Mouse (Mus musculus) heart, postnatal 36 days (tissue): ENCODE results near the gene Popdc2. TPM values are rescaled to one million over a fixed set of nuclear protein-coding genes. Genes with fewer than 3 reads are reported as not detected.
A peak's percentile ranks its signal among the peaks of the same experiment; 100 is the strongest.

ENCODE experiments used
- DNase-seq, 2 experiments: peaks; one replicate each; pipeline ENCODE4 v3.0.0; 2021 to 2022
- intact Hi-C: fragments of 180-260 bp; cut with DNase I; formaldehyde crosslinking; loops from one replicate; pipeline ENCODE4 v1.15.1; 2025
- total RNA-seq, 2 experiments: library from RNA; stranded (reverse); gene quantifications; 2 replicates each; pipeline ENCODE4 v1.2.3; 2021

The Popdc2 gene
- total RNA-seq, 2 experiments from 2014 or later, result 442 to 516 TPM

DNA sequence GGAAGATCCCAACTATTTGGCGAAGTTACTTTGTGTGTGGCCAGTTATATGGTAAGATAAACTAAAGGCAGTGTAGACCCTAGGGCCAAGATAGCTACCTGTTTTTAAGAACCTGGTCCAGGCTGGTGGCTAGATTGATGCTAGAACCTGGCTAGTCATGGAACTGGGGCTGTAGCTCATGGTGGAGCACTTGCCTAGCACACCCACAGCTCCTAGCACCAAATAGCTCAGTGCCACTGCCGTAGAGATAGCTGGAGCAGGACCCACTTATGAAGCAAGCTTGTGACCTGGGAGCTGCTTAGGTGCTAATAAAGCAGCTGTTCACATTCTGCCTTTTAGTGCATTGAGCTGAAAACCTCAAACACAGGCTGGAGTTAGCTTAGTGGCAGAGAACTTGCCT is 8.4 kb upstream of the Popdc2 start:
- DNase-seq, result no peak
- intact Hi-C loops, result no loop called here

DNA sequence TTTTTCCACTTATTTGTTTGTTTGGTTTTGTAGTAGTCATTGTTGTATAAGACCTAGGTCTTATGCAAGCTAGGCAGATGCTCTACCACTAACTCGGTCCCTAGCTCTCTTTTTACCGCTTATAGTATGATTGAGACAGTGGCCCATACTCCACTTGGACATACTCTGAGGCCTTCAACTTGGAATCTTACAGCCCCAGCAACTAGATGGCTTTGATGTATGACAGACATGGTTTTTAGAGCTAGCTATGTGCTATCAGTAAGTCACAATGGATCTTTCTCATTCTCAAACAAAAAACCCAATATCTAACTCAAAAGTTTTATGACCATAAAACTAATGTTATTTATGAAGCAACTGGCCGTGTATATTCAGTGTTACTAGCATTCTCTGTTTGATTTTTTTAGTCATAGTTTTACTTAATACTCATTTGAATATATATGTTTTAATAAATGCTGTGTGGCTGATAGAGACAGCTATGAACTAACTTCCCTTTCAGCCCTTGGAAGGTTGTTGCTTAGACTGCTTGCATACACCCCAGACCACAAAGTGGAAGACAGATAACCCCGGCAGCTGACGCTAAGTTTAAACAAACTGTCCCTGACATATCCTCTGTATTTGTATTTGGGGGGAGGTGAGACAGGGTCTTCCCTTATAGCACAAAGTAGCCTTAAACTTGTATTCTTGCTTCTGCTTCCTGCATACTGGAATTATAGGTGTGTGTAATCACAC is 7.7 kb upstream of the Popdc2 start:
- intact Hi-C loops, result no loop called here
- no peak for DNase-seq

DNA sequence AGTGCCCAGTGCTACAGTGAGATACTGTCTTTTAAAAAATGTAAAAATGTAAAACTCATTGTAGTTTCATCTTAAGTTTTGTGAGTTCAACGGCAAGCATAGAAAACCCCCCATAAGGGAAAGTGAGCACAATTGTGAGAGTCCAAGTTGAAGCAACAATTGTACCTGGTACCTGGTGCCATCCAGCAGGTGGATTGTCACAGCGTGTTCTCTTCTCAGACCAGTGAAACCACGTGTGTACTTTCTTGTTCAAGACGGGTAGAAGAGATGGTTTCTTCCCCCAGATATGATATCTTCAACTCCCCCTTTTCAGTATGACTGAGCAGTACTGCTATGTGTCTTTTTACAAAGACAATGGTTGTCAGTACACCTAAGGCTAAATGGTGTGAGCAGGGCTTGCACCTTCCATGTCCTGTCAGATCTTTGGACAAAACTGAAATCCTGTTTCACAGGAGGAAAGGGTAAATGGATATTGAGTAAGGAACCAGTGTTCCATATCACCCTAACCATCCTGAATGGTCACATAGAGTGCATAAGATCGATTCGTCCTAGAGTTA is 3.7 kb upstream of the Popdc2 start:
- intact Hi-C loops, result no loop called here
- no peak for DNase-seq

DNA sequence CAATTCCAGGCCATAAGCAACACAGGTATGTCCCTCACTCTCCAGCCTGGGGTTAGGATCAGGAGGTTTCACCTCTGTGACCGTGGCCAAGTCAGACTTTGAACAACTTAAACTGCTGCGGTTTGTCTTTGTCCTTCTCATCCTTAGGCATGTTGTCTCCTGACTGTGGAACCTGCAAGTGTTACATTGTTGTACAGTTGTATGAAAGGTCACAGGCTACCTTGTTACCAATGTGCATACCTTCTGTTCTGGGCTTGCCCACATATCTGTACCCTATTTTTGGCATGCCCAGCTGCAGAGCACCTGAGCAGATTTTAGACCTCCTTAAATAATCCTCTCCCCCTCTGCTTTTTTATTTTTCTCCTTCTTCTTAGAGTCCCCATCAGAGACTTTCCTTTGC is 2.8 kb upstream of the Popdc2 start:
- no peak for DNase-seq
- intact Hi-C loops, result no loop called here

DNA sequence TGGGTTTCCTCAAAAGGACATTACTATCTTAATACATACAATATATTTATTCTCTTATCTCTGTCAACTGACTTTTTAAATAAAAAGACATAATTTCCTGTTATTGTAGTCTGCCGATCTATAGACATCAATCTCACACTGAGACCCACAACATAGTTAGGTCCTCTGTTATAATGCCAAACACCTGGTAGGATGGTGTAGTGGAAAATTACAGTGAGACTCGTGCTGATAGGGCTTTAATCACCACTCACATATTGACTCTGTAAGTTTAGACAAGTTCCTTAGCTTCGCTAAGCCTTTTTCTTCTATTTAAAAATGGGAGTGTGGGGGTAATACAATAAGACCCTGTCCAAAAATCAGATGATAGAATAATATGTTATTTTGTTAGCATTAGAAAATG is 2.2 kb upstream of the Popdc2 start:
- intact Hi-C loops, result no loop called here
- no peak for DNase-seq

DNA sequence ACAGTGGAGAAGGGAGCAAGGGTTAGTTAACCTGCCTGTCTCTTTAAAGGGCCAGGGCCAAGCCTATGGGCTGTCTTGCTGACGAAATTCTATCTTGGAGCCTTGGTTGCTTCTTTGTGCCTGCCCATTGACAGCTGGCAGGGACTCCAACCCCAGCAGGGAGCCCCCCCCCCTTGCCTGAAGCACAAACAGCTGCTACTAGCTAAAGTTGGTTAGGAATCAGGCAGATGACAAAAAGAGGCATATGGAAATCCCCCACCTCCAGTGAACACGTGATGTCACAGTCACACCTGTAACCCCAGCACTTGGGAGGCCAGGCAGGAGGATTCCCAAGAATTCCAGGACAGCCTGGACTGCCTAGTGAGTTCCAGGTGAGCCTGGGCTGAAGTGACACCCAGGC is 1.7 kb upstream of the Popdc2 start:
- intact Hi-C loops, result no loop called here
- no peak for DNase-seq

DNA sequence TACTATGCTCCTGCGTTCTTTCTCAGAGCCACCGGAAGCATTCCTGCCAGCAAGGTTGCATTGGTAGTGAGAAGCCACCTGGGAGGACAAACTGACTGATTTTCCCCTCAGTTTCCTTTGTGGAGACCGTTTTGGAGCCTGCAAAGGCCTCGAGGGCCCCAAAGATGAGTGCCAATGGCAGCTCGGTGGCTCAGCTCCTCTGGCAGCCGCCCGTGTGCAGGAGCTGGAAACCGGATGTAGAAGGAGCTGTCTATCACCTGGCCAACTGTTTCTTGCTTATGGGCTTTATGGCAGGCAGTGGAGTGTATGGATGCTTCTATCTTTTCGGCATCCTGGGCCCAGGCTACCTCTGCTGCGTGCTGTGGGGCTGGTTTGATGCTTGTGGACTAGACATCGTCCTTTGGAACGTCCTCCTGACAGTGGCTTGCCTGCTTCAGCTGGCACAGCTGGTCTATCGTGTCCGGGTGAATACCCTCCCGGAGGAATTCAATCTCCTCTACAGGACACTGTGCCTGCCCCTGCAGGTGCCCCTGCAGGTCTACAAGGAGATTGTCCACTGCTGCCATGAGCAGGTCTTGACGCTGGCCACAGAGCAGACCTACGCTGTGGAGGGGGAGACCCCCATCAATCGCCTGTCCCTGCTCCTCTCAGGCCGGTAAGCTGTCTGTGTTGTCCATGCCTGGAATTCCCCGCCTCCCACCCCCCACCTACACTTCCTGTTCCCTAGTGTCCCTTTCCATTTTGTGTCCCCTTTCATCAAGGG is 665 bp downstream of the Popdc2 start:
- intact Hi-C loops, result no loop called here
- DNase-seq, result no peak

DNA sequence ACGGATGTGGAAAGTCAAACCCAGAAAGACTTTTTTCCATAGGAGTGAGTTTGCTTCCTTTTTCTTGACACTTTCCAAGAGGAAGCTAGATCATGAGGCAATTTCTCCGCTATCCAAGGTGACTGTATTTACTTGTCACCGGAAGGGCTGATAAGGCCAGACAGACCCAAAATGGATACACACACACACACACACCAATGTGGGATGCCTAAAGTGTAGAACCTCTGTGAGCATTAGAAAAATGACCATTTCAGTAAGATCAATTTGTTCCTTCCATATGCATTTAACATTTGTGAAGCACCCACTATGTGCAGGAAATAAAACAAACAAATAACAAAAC is 1.2 kb downstream of the Popdc2 start:
- DNase-seq, result no peak
- intact Hi-C loops, result no loop called here

DNA sequence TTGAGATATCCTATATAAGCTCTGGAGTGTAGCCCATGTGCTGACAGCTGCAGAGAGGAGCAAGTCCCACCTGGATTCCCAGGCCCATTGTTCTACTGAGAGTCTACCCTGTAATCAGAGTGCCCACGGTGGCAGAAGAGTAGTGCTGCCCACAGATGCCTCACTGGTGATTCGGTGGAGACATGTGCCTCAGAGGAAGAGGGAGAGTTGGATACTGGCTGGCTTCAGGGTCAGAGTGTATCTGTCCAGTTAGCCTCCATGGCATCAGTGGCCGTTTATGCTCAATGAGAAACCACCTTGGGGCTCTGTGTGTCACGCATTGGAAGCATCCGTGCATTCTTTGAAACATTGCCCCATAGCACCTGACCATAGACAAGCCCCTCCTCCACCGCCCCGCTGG is 1.6 kb downstream of the Popdc2 start:
- DNase-seq, result no peak
- intact Hi-C loops, result loop anchor here (2.0 kb wide), 1 partner anchor 13 kb away; no protein-coding TSS in a partner anchor

DNA sequence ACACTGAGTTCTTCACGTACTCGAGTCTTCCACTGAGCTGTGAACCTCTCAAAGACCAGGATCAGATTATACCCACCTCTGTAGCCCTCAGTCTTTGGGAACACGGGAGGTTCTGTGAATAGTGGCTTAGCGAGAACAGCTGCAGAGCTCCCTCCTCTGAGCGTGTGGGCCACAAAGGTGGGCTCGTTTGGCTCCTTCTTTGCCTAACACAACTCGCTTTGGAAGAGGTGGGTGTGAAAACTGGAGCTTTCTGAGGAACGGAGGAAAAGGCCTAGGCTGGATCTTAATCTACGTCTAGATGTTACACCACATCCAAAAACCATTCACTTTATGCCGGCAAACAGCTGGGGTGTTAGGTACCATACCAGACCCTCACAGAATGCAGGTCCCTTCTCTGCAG is 3.4 kb downstream of the Popdc2 start:
- no peak for DNase-seq
- intact Hi-C loops, result loop anchor here (2.0 kb wide), 1 partner anchor 15 kb away; no protein-coding TSS in a partner anchor

DNA sequence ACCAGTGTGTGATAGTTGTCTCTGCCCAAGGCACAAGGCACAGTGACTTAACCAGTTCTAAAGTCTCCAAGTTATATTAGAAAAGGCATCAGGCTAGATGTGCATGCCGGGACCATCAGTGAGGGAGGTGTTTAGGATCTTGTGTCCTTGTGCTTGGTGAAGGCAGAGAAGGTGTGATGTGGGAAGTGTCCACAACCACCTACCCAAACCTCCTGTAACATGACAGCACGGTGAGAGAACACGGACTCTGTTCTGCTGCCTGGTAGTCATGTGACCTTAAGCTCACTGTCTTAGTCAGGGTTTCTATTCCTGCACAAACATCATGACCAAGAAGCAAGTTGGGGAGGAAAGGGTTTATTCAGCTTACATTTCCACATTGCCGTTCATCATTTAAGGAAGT is 4.2 kb downstream of the Popdc2 start:
- no peak for DNase-seq
- intact Hi-C loops, result no loop called here

DNA sequence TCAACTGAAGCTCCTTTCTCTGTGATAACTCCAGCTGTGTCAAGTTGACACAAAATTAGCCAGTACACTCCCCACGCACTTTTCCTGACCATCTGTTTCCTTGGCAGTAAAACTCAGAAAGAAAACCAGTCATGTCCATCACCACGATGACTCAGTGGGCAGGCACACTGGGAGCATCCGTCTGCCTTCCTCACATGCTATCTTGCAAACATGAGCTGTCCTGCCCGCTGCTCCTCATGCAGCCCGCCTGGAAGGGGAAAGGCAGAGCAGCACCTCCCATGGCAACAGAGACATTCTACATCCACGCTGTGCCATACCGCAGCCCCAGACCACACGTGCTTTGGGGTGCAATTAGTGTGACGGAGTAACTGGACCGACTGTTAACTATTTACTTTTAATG is 6.3 kb downstream of the Popdc2 start:
- intact Hi-C loops, result no loop called here
- peak in 1 of 2 experiments; percentile 38 for DNase-seq

DNA sequence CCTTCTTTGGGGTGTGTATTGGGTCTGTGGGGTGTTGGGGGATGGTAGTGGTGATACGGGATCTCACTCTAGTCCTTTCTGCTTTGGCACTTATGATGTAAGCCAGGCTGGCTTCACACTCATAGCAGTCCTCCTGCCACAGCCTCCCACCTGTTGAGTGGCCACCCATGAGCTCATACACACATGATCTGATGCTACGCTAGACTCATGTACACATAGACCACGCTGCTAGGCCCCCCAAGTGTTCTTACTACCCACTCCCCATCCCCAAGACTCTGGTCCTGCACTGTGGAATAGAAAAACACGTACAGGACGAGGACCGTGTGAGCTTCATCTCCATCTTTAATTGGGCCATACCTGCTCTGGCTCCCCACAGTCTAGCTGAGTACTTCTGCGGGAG is 7.0 kb downstream of the Popdc2 start:
- DNase-seq, result no peak
- intact Hi-C loops, result no loop called here

DNA sequence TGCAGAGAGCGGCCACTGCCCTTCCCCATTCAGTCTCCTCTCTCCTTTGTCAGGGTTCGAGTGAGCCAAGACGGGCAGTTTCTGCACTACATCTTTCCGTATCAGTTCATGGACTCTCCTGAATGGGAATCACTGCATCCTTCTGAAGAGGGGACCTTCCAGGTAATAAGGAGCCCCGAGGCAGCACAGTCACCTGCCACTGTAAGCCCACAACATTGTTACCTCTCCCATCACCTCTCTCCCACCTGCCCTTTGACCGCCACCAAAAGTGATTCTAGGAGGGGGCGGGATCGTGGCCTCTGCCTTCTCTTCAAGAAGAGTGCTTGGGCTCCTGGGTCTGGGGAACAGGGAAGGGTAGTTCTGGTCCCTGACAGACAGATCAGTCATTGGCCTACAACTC is 7.4 kb downstream of the Popdc2 start:
- intact Hi-C loops, result no loop called here
- DNase-seq, result no peak

DNA sequence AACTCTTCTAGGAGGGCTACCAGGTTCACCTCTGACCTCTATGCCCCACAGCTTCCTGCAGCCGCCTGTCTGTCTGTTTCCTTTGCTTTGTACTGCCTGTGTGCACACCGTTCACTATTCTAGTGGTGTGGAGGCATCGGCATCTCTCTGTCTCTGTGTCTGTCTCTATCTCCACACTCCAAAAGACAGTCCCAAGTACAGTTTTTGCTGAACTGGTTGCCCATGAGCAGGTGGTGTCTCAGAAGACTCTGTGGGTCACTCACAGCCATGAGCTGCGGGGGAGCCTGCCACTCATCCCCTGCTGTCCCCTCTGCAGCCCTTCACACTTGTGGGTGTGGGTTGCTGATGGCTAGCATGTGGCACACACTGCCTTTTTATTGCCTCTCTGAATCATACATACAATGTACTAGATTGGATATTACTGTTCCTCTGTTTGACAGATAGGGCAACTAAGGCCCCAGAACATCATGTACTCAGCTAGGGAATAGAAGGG is 8.0 kb downstream of the Popdc2 start:
- DNase-seq, result no peak
- intact Hi-C loops, result no loop called here

DNA sequence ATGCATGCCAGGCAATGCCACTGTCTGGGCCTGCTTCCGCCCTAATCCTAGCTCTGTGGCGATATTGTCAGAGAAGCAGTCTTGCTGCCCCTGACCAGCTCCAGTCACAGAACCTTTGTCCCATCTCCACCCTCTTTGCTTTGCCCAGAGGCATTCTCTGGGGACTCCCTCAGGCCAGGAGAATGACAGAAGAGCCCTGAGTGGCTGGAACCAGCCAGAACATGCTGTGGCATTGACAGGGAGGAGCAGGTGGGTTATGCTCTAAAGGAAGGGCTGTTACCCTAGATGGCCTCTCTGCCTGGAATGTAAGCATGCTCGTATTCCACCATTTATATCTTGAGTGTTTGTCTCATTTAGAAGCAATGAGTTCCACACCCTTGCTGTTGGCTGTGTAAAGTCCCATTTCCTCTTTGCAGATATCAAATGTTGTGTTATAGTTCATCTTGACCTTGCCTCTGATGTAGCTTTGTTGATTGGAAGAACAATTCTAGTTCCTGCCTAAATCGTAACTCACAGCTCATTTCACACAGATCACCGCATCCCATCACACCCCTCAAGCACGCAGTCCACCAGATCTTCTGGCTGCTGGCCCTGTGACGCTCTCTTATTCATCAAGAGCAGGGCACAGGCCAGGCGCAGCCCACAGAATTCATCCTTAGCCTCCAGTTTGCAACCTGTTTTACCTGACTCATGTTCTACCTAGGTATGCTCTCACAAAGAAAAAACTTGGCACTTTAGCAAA is 8.8 kb downstream of the Popdc2 start:
- intact Hi-C loops, result no loop called here
- DNase-seq, result no peak

DNA sequence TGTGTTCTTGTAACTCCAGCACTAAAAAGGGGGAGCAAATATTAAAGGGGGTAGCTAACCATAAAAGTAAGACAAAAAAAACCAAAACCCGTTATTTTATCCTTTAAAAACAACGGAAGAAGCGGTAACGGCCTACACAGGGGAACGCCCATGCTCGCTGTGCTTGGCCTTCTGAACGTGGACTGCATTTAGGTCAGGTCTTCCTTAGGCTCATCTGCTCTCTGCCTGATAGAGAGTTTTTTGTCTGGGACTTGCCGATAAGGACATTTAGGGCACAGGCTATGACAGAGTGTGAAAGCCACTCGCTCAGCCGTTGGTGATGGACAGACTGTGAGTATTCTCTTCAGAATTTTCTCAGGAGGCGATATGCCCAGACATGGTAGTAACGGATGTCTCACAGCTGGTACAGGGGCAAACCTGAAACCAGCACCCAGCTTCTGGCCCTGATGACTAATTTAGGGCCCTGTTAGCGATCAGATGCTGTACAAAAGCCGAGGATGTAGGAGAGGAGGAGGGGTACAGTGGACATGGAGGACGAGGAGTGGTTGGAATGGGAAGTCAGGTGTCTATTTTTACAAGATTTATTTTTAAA is 9.8 kb downstream of the Popdc2 start:
- no peak for DNase-seq
- intact Hi-C loops, result no loop called here

DNA sequence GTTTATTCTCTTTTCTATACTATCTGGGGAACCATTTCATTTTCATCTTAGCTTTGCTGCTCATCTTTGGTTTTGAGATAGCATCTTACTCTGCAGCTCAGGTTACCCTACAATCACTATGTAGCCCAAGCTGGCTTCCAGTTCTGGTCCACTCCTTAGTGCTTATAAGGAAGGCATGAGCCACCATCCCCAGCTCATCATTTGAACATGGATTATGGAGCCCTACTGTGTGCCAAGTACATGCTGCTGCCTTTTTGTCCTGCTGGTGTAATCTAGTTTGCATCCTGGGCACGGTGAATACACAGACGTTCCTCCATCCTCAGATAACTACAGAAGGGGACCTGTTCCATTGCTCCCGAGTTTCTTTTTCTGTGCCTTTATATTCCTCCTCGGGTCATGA is 10.9 kb downstream of the Popdc2 start:
- DNase-seq, result no peak

DNA sequence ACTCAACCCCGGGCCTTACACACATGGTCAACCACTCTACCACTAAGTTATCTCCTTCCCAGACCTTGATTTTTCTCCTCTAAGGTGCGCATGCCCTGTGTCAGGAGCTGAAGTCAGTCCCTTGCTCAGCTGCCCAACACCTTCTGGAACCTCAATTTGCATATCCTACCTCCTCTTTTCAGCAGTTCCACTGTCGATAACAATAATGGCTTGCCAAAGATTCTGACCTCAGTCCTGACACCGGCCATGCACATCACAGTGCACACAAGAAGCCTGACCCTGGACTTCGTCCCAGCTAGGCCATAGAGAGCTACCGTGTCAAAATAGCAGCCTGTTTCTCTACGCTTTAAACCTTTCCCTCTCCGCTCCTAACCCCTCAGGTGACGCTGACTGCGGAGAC is 11.4 kb downstream of the Popdc2 start:
- no peak for DNase-seq

More for the DNA sequence above, 10.9 kb downstream of the Popdc2 start:
- intact Hi-C loops, result no loop called here

DNA sequence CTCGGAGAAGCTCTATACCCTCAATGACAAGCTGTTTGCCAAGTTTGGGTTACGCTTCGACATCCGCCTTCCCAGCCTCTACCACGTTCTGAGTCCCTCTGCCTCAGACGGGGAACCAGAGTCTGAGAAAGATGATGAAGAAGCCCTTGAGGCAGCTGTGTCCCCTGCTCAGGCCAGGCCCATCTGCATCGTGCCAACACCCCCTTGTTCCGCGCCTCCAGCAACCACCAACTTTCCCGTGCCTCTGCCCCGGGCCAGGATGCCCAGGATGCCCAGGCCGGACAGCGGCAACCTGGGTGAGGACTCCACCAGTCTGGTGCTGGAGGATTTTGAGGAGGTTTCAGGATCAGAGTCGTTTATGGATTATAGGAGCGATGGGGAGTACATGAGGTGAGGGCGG is 11.9 kb downstream of the Popdc2 start:
- intact Hi-C loops, result no loop called here

More for the DNA sequence above, 11.4 kb downstream of the Popdc2 start:
- intact Hi-C loops, result no loop called here

More for the DNA sequence above, 11.9 kb downstream of the Popdc2 start:
- DNase-seq, result no peak
